Mouse (Mus musculus) MEL (cell line): ENCODE measurements around the gene Gm42791.

Source experiments
- CTCF ChIP-seq, 3 experiments: IDR thresholded peaks in 2 of 3; conservative IDR thresholded peaks in 1 of 3; 2 replicates each; pipeline ENCODE4 v1.5.1; 2011 to 2012; ENCODE audit warnings: low read length in 3 of 3, low read depth in 2 of 3, mild to moderate bottlenecking in 2 of 3, improper control_type of control experiment in 1 of 3, inconsistent platforms in 1 of 3, mixed read lengths in 1 of 3, moderate library complexity in 1 of 3; ENCODE audit not compliant: control insufficient read depth in 1 of 3, insufficient read depth in 1 of 3, poor library complexity in 1 of 3, severe bottlenecking in 1 of 3
- E2F4 ChIP-seq: IDR thresholded peaks from 2 replicates; pipeline ENCODE4 v1.6.1; 2011; ENCODE audit warnings: low read depth, low read length, improper control_type of control experiment, borderline replicate concordance
- ETS1 ChIP-seq: IDR thresholded peaks from 2 replicates; pipeline ENCODE4 v1.6.1; 2012; ENCODE audit warnings: low read depth, mild to moderate bottlenecking, inconsistent platforms, low read length, improper control_type of control experiment, moderate library complexity
- GATA1 ChIP-seq: IDR thresholded peaks from 2 replicates; pipeline ENCODE4 v1.6.1; 2011; ENCODE audit warnings: low read depth, low read length, improper control_type of control experiment
- HCFC1 ChIP-seq: IDR thresholded peaks from 2 replicates; pipeline ENCODE4 v1.6.1; 2012; ENCODE audit warnings: low read depth, mild to moderate bottlenecking, inconsistent platforms, low read length, improper control_type of control experiment, moderate library complexity
- MAZ ChIP-seq: IDR thresholded peaks from 2 replicates; pipeline ENCODE4 v1.6.1; 2012; ENCODE audit warnings: low read depth, mild to moderate bottlenecking, inconsistent platforms, low read length, improper control_type of control experiment
- POLR2A ChIP-seq, 2 experiments: IDR thresholded peaks; 2 replicates each; pipeline ENCODE4 v1.6.1; 2011 to 2012; ENCODE audit warnings: low read length in 2 of 2, mild to moderate bottlenecking in 2 of 2, control low read depth in 1 of 2, improper control_type of control experiment in 1 of 2, low read depth in 1 of 2, moderate library complexity in 1 of 2; ENCODE audit not compliant: control insufficient read depth in 1 of 2, insufficient read depth in 1 of 2, poor library complexity in 1 of 2
- POLR2AphosphoS5 ChIP-seq: IDR thresholded peaks from 2 replicates; pipeline ENCODE4 v1.6.1; 2012; ENCODE audit warnings: low read depth, borderline replicate concordance, mild to moderate bottlenecking, inconsistent platforms, low read length, moderate library complexity, mixed read lengths
- ZKSCAN1 ChIP-seq: IDR thresholded peaks from 2 replicates; pipeline ENCODE4 v1.6.1; 2012; ENCODE audit warnings: low read depth, mild to moderate bottlenecking, inconsistent platforms, low read length, improper control_type of control experiment, moderate library complexity

- TF ChIP-seq ZKSCAN1 (no peak), HCFC1 (0 out of 2 replicates have a peak, but pooled peaks have one; percentile 34), CTCF (IDR thresholded peaks at IDR 0.05 in 2 of 3, conservative IDR thresholded peaks at IDR 0.05 in 1 of 3; ENCODE audit: control insufficient read depth in 1 of 3, insufficient read depth in 1 of 3, low read depth in 2 of 3, low read length in 3 of 3, poor library complexity in 1 of 3, severe bottlenecking in 1 of 3) (no peak; a peak in 1 of 6 replicates), POLR2A (IDR thresholded peaks at IDR 0.05; ENCODE audit: control insufficient read depth in 1 of 2, insufficient read depth in 1 of 2, low read depth in 1 of 2, low read length in 2 of 2, poor library complexity in 1 of 2) (no peak), ETS1 (no peak; the same call in 1 of the 2 replicates), POLR2AphosphoS5 (no peak), GATA1 (no peak), MAZ (no peak), E2F4 (no peak)
These were observed 10.9 kb upstream of the Gm42791 start for GRCm38 (mm10) chr5:149005701-149006361.
